Mouse (Mus musculus) R1 (cell line): ENCODE measurements around the gene Uhrf1bp1.

ENCODE experiments used
- DNase-seq: peaks from one replicate; pipeline ENCODE4 v3.0.0-alpha.2; 2018; ENCODE audit warnings: low read depth, low spot score

Uhrf1bp1 gene

DNA sequence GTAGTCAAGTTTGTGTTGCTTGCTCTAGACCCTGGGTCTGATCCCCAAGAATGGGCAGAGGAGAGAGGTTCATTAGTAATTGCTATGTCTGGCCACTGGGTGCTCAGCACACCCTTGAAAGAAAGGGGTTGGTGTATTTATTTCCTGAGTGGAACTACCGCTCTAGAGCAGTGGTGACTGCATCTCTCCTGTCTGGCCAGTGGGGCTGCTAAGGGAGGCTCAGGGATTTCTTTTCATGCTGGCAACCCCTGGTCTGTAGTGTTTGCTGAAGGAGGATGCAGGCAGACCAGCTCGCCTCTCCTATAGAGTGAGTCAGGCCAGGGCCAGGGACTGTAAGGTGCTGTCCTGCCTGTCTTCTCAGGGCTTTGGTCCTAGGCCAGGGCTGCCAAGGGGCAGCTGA lies 90.9 kb downstream of the Uhrf1bp1 start:
- no peak for DNase-seq
